Mouse (Mus musculus) bone marrow, adult 2 months (tissue): ENCODE measurements around the gene Zfp609. TPM values are rescaled to one million over a fixed set of nuclear protein-coding genes. Genes with fewer than 3 reads are reported as not detected.

Experiments
- H3K27ac ChIP-seq: fragments of 200-500 bp; 2 replicates; pipeline ENCODE4 v1.5.1; 2012; ENCODE audit warnings: low read depth, mild to moderate bottlenecking, control low read depth, inconsistent platforms, low read length; ENCODE audit not compliant: control insufficient read depth, poor library complexity, insufficient read depth
- H3K4me1 ChIP-seq: fragments of 200-500 bp; 2 replicates; pipeline ENCODE4 v1.6.1; 2011; ENCODE audit warnings: low read length; ENCODE audit not compliant: control insufficient read depth, insufficient read depth
- H3K4me3 ChIP-seq: fragments of 200-500 bp; replicated peaks from 2 replicates; pipeline ENCODE3; 2011; ENCODE audit warnings: mild to moderate bottlenecking, low read depth, low read length, control low read depth; ENCODE audit not compliant: control insufficient read depth
- CTCF ChIP-seq: fragments of 200-500 bp; IDR thresholded peaks from 2 replicates; pipeline ENCODE4 v1.5.1; 2011; ENCODE audit warnings: low read length, control low read depth; ENCODE audit not compliant: control insufficient read depth, insufficient read depth
- POLR2A ChIP-seq: fragments of 200-500 bp; IDR thresholded peaks from 2 replicates; pipeline ENCODE4 v1.6.1; 2011; ENCODE audit warnings: low read depth, mild to moderate bottlenecking, control low read depth, low read length, borderline replicate concordance; ENCODE audit not compliant: control insufficient read depth
- WGBS: fragments of 180-500 bp; shearing (Covaris S2); methylation state at CpG from one replicate; pipeline ENCODE4 v1.1.7; 2018; 5-methylcytosine and 5-hydroxymethylcytosine counted together
- polyA plus RNA-seq: library from polyadenylated mRNA; stranded (reverse); fragments of >200 nt; gene quantifications from 2 replicates; pipeline ENCODE4 v1.2.4, GENCODE M21; 2011; ENCODE audit warnings: low replicate concordance; ENCODE audit not compliant: missing spikeins, insufficient read depth, insufficient read length

The Zfp609 gene
- polyA plus RNA-seq, 1 experiment, result 13.9 TPM

GRCm38 (mm10) chr9:65751906-65752305, 75.5 kb downstream of the Zfp609 start:
- H3K4me3 ChIP-seq, result no peak overlapping the region
- H3K27ac ChIP-seq, result no peak overlapping the region
- H3K4me1 ChIP-seq, result no peaks in the 10 kb centered on the region
- WGBS, result 60% methylated on average over 7 of the region's 7 CpGs
- TF ChIP-seq POLR2A (no peak), CTCF (no peak)

GRCm38 (mm10) chr9:65748102-65748501, 79.3 kb downstream of the Zfp609 start:
- no peak for TF ChIP-seq CTCF
- TF ChIP-seq POLR2A, result no peak
- Histone ChIP-seq H3K4me1 (no peaks in the 10 kb centered on the region; the same call in 1 of the 2 replicates), H3K27ac (no peak overlapping the region), H3K4me3 (no peak overlapping the region)
- 77% methylated on average over 4 of the region's 4 CpGs for WGBS

- no peak overlapping the region for H3K4me3 ChIP-seq
- H3K4me1 ChIP-seq, result no peaks in the 10 kb centered on the region; the same call in 1 of the 2 replicates
- WGBS, result 56% methylated on average over 2 of the region's 2 CpGs
- TF ChIP-seq CTCF (no peak), POLR2A (no peak)
- H3K27ac ChIP-seq, result no peak overlapping the region
Measured at GRCm38 (mm10) chr9:65746479-65746878, 80.9 kb downstream of the Zfp609 start.

GRCm38 (mm10) chr9:65745456-65745855, 81.9 kb downstream of the Zfp609 start:
- no peak for TF ChIP-seq CTCF
- TF ChIP-seq POLR2A, result no peak
- Histone ChIP-seq H3K4me1 (no peaks in the 10 kb centered on the region; the same call in 1 of the 2 replicates), H3K27ac (no peak overlapping the region), H3K4me3 (no peak overlapping the region)
- 54% methylated on average over 5 of the region's 5 CpGs for WGBS

GRCm38 (mm10) chr9:65744171-65745082, 82.9 kb downstream of the Zfp609 start:
- no peak overlapping the region for H3K27ac ChIP-seq
- WGBS, result 67% methylated on average over 4 of the region's 4 CpGs
- no peaks in the 10 kb centered on the region; the same call in 1 of the 2 replicates for H3K4me1 ChIP-seq
- TF ChIP-seq POLR2A (no peak), CTCF (no peak)
- no peak overlapping the region for H3K4me3 ChIP-seq

- TF ChIP-seq CTCF (no peak), POLR2A (no peak)
- Histone ChIP-seq H3K4me3 (no peak overlapping the region), H3K4me1 (no peaks in the 10 kb centered on the region; the same call in 1 of the 2 replicates), H3K27ac (no peak overlapping the region)
Measured at GRCm38 (mm10) chr9:65743809-65744170, 83.6 kb downstream of the Zfp609 start.

GRCm38 (mm10) chr9:65743322-65743721, 84.0 kb downstream of the Zfp609 start:
- TF ChIP-seq POLR2A (no peak), CTCF (no peak)
- H3K27ac ChIP-seq, result no peak overlapping the region
- H3K4me3 ChIP-seq, result no peak overlapping the region
- H3K4me1 ChIP-seq, result no peaks in the 10 kb centered on the region; the same call in 1 of the 2 replicates

- 77% methylated on average over 3 of the region's 3 CpGs for WGBS
- Histone ChIP-seq H3K4me3 (no peak overlapping the region), H3K4me1 (no peaks in the 10 kb centered on the region; the same call in 1 of the 2 replicates), H3K27ac (no peak overlapping the region)
- TF ChIP-seq CTCF (no peak), POLR2A (no peak)
Measured at GRCm38 (mm10) chr9:65742777-65743176, 84.6 kb downstream of the Zfp609 start.

- WGBS, result 80% methylated on average over 14 of the region's 14 CpGs
- TF ChIP-seq POLR2A (no peak), CTCF (no peak)
- H3K4me3 ChIP-seq, result no peak overlapping the region
- no peak overlapping the region for H3K27ac ChIP-seq
- no peaks in the 10 kb centered on the region; the same call in 1 of the 2 replicates for H3K4me1 ChIP-seq
Measured at GRCm38 (mm10) chr9:65741066-65741852, 86.1 kb downstream of the Zfp609 start.
